Mouse (Mus musculus) erythroblast, adult 5-6 weeks (primary cell): Measurements from ENCODE around the gene Mageb2. TPM values are rescaled to one million over a fixed set of nuclear protein-coding genes. Genes with fewer than 3 reads are reported as not detected.
"Not testable (repeated sequence)": the region's sequence is repeated elsewhere in the genome, so short reads cannot be mapped to it uniquely, and the experiment has no call there.

Experiments used
- ATAC-seq: replicated peaks from 2 replicates; pipeline ENCODE4 v1.8.0; 2016; ENCODE audit warnings: moderate number of reproducible peaks, mild to moderate bottlenecking, moderate TSS enrichment, inconsistent platforms; ENCODE audit not compliant: poor library complexity, low FRiP score, severe bottlenecking
- total RNA-seq, 2 experiments: library from RNA; stranded (forward) in 1 of 2; stranded (reverse) in 1 of 2; fragments of 150-400 nt in 1 of 2; fragments of 200-764, 138-1000 nt in 1 of 2; gene quantifications; 2 replicates each; pipeline versions ENCODE4 v1.2.3 to v1.2.4; 2015 to 2017; ENCODE audit warnings: low replicate concordance in 2 of 2

Mageb2 gene
- not detected in 2 replicates for total RNA-seq (2015; ENCODE audit: low replicate concordance)
- total RNA-seq (2017; ENCODE audit: low replicate concordance) = not detected in 2 replicates

DNA sequence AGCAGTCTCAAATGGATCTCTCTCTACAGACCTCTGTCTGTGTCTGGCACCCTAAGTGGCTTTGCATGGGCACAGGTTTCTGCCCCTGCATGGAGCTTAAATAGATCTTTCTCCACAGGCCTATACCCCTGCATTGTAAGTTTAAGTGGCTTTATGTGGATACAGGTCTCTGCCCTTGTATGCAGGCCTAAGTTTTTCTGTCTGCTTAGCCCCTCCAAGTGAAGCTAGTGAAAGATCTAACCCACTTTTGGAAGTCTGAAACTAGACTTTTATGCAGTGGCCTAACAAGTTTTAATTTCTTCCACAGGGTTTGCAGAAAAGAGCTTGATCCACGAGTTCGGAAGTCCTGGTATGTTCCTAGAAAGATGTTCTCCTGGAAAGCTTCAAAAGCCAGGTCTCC is at the start of gene Mageb2:
TSS of gene Mageb2 (plus strand) at position 301 of the 400 bp plus-strand sequence.
- ATAC-seq = not testable (repeated sequence)

DNA sequence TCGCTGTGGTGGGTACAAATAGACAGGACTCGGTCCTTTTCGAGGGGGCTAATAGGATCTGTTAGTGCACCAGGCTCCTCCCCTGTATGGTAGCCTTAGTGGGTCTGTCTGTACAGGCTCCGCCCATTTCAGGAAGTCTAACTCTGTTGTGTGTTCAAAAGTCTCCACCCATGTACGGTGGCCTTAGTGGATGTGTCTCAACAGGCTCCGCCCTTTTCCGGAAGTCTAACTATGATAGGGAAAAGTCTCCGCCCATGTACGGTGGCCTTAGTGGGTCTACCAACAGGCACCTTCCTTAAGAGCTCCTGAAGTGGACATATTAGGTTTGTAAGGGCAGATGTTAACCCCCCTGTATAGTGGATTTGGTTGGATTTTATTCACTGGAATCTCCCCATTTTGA is 18.2 kb upstream of the Mageb2 start:
- ATAC-seq = not testable (repeated sequence)

Other genes with a start within 250 kb of the Mageb2 start
- gene Gm5072, start 60.8 kb downstream of the Mageb2 start, total RNA-seq (2015; ENCODE audit: low replicate concordance) = not detected in 2 replicates
- gene Gm5072, start 60.8 kb downstream of the Mageb2 start, total RNA-seq (2017; ENCODE audit: low replicate concordance) = not detected in 2 replicates
- gene Gm8914, start 148.4 kb downstream of the Mageb2 start, total RNA-seq (2015; ENCODE audit: low replicate concordance) = not detected in 2 replicates
- not detected in 2 replicates for gene Gm8914, start 148.4 kb downstream of the Mageb2 start, total RNA-seq (2017; ENCODE audit: low replicate concordance)
- gene 1700084M14Rik, start 244.2 kb downstream of the Mageb2 start, total RNA-seq (2015; ENCODE audit: low replicate concordance) = not detected in 2 replicates
- not detected in 2 replicates for gene 1700084M14Rik, start 244.2 kb downstream of the Mageb2 start, total RNA-seq (2017; ENCODE audit: low replicate concordance)